Mouse (Mus musculus) hindlimb bud, embryonic 11.5 days (tissue): Measurements from ENCODE around the gene Nutm2.
A peak's percentile ranks its signal among the peaks of the same experiment; 100 is the strongest.
"Not testable (repeated sequence)": the region's sequence is repeated elsewhere in the genome, so short reads cannot be mapped to it uniquely, and the experiment has no call there.

Experiments used
- DNase-seq: peaks from one replicate; pipeline ENCODE4 v3.0.0-alpha.2; 2012; ENCODE audit warnings: low read depth, low spot score; ENCODE audit errors: extremely low spot score

The Nutm2 gene

DNA sequence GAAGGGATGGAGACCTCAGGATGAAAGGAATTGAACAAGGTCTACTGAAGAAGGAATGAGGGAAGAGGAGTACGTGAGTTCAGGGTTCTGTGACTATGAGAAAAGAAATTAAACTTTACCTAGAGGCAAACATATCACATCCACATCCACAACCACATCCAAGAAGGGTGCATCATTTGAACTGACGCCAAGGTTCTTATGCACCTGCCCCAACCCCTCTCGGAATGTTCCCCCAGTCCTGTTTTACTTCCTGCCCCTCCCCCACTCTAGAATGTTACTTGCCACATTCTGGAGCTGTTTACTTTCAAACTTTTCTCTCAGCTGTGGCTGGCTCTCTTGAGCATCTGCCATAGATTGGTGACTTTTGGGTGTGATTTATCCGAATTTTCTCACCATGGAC lies at the start of gene Nutm2:
TSS of gene Nutm2 (plus strand) at position 301 of the 400 bp plus-strand sequence.
- DNase-seq: no peak

DNA sequence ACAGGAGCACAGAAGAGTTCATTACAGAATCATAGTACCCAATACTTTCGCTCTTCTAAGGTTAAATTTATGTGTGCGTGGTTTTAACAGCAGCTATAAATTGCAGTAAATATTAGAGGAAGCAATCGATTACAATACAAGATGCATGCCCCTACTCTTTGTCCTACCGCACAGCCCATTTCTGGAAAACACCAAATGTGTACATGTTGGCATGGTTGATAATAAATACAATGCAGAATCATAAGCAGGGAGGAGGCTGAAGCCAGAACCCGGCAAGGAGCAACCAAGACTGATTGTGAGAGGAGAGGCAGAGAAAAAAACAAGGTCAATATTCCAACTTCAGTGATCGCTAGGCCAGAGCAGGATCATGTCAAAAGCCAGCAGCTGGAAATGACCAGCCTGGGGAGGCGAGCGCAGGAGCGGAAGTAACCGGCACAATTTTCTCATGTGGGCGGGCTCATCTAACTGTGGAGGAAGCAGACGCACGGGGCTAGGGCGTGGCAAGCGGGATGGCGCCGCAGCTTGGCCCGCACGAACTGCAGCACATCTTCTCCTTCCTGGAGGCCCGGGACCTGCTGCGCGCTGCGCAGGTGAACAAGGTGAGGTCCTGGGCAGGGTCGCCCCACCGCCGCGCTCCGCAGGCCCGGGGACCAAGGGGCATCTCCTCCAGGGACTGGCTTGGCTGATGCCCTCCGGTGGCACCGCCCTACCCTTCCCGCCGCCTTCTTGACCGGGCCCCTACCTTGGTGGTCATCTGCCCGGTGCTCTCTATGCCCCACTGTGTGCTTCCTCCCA lies 49.5 kb upstream of the Nutm2 start, which contains the start of gene Fbxw17:
TSS of gene Fbxw17 (plus strand) at position 476 of the 795 bp plus-strand sequence.
- peak; percentile 18 for DNase-seq

DNA sequence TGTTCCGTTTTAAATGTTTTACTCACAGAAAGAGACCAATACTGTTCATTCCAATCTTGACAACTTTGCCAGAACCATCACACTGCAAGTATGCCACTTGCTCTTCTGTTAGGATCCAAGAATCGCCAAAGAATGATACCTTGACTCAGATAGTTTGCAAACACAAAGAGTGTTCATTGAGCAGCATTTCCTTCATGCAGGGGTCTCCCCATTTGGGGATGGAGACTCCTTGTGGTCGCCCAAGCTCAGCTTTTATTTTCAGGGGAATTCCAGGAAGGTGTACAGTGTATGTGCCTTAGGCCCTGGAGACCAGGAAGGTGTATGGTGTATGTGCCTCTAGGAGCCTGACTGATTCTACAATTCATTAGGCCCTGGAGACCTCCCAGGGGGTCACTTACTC lies 48.7 kb upstream of the Nutm2 start:
- no peak for DNase-seq

DNA sequence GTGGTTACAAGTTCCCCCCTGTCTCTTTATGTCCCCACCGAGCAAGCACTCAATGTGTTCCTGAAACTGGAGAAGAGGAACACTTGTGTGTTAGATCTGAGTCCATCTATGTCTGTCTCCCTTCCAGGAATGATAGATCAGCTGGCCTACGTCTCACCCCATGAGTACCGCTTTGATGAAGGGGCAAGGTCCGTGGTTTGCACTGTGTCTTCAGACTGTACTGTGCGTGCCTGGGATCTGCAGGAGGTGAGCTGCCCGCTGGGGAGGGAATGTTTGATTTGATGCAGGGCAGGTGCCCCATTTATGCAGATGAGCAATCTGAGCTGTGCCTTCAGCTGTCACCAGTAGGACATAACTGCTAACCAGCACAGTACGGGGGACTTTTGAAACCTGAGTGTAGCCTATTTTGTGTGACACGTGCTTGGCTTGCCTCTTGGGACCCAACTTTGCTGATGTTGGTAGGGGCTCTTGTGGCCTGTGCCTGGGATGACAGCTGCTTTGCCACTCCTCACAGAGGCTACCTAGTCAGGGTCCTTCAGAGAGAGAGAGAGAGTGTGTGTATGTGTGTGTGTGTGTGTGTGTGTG lies 43.4 kb upstream of the Nutm2 start:
- no peak for DNase-seq

DNA sequence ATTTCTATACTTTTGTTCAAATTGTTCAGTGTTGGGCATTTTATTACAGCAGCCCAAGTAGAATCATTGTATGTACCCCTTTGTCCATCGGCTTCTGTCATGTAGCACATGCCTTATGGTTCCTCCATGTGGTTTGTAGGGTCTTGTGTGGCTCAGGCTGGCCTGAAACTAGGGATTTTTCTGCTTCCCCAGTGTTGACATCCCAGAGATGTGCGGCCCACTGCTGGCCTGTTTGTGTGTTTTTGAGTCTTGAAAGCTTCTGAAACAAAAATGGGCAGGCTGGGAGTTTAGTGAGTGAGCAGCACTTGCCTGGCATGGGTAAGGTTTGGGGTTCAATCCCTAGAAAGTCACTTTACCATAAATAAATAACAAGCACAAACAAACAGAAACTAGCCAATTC lies 42.6 kb upstream of the Nutm2 start:
- no peak for DNase-seq

DNA sequence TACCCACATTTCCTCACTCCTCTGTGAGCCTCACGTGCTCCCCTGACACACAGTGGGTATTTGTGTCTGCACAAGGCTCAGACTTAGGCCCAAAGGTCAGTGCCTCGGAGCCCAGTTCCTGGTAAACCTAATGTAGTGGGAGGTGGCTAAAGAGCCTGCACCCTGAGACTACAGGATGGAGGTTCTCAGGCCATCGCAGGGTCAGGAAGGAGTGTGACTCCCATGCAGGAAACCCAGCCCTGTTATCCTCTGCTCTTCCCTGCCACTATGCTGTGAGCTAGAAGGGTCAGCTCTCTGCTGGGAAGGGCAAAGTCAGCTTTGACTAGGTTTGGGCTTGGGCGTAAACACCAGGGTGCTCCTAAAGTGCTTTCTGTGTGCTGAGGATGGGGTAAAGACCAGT lies 40.4 kb upstream of the Nutm2 start:
- DNase-seq: no peak

DNA sequence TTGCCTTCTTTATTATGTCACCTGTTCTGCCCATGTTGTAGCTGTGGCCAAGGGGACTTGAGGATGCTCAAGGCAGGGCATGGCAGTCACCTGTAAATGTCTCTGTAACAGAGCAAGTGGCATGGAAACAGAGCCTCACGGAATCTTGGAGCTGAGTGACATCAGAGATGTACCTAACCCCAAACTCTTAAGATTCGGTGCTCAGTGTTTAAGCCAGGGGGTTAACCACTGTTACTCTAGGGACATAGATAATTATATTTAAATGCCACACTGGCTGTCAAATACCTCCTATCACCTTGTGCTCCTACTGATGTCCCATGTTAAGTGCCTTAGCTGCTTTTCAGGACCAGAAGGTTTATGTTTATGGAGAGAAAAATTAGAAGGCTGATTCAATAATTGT lies 23.3 kb upstream of the Nutm2 start, which contains the start of gene Gm47429:
TSS of gene Gm47429 (minus strand) at position 101 of the 400 bp plus-strand sequence.
- DNase-seq: no peak

- DNase-seq: no peak
Observed at GRCm38 (mm10) chr13:50445261-50445660, 21.8 kb upstream of the Nutm2 start.

GRCm38 (mm10) chr13:50452266-50452665 lies 14.8 kb upstream of the Nutm2 start:
- not testable (repeated sequence) for DNase-seq

DNA sequence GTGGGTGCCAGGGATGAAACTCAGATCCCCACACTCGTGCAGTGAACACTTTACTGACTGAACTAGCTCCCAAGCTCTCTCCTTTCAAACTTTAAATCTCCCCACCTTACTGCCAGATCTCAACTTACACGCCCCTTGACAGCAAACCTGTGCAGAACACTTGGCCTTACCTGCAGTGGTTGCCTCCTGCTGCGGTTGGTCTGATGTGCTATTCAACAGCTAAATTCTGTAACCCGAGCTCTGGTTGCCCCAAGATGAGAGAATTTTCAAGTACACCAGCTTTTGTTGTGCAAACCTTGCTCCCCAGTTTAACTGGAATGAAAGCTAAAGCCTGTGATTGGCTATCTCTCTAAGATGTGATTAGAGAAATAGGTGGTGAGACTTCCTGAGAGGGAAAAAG lies 13.7 kb upstream of the Nutm2 start:
- DNase-seq: no peak

- DNase-seq: not testable (repeated sequence)
Observed at GRCm38 (mm10) chr13:50460433-50460832, 6.7 kb upstream of the Nutm2 start.

GRCm38 (mm10) chr13:50464621-50465562 lies 2.2 kb upstream of the Nutm2 start:
- no peak for DNase-seq

- not testable (repeated sequence) for DNase-seq
Observed at GRCm38 (mm10) chr13:50488510-50488909, 21.4 kb downstream of the Nutm2 start.

DNA sequence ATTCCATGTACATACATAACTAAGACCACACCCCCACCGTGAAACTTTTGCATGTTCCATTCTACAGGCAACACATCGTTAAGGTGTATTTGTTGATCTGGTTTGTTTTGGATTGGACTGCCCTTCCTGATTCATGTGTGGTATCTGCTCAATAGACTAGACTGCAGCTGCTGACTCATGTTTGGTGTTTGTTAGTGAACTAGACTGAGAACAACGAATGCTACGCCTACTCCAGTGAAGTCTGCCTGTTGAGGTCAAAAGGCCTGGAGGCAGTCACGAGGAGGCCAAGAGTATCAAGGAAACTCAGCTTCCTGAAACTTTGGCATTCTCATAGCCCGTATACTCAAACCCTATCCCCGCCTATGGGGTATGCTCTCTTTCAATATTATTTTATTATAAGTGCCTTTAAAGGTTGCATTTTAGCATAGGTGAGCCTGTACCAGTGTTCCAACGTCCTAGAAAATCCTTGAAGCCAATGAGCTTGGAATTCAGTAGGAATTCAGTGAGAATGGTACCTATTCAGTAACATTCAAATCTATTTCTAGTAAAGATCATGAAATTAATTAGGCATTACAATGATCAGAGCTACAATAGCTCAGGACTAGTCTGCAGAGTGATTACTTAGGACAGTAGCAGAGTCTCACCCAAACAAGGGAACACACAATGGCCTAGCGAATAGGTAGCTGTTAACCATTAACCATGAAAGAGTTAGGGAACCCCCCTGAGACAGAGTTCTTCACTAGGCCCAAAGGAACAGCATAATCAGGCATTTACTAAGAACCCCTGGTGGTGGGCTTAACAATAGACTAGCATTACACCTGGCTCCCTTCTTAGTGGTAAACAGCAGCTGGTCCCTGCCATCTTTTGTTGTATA lies 43.6 kb downstream of the Nutm2 start:
- not testable (repeated sequence) for DNase-seq
